Mouse (Mus musculus) liver, postnatal 0 days (tissue): Measurements from ENCODE around the gene Erbb4. TPM values are rescaled to one million over a fixed set of nuclear protein-coding genes. Genes with fewer than 3 reads are reported as not detected.

Experiments used
- ATAC-seq: fragments of 200-750 bp; cut with Nextera tagmentation; 2 replicates; pipeline ENCODE4 v1.8.0; 2017; ENCODE audit warnings: mild to moderate bottlenecking, moderate library complexity
- DNase-seq: peaks from one replicate; pipeline ENCODE4 v3.0.0-alpha.2; 2016
- H3K27ac ChIP-seq: fragments of 300-500 bp; sonication (generic); 2 replicates; pipeline ENCODE4 v1.5.1; 2014; ENCODE audit warnings: antibody characterized with exemption, moderate library complexity, mild to moderate bottlenecking, low read depth
- H3K27me3 ChIP-seq: fragments of 300-500 bp; sonication (generic); 2 replicates; pipeline ENCODE4 v1.6.1; 2014; ENCODE audit warnings: low read length, control low read depth, mixed read lengths; ENCODE audit not compliant: insufficient read depth
- H3K36me3 ChIP-seq: fragments of 300-500 bp; sonication (generic); replicated peaks from 2 replicates; pipeline ENCODE4 v1.6.1; 2014; ENCODE audit warnings: mild to moderate bottlenecking, control low read depth, low read length, moderate library complexity, mixed read lengths; ENCODE audit not compliant: insufficient read depth
- H3K4me1 ChIP-seq: fragments of 300-500 bp; sonication (generic); 2 replicates; pipeline ENCODE4 v1.6.1; 2014; ENCODE audit warnings: antibody characterized with exemption, mild to moderate bottlenecking, control low read depth; ENCODE audit not compliant: insufficient read depth
- H3K4me2 ChIP-seq: fragments of 300-500 bp; sonication (generic); 2 replicates; pipeline ENCODE4 v1.6.1; 2014; ENCODE audit warnings: low read depth, mild to moderate bottlenecking, low read length, moderate library complexity, mixed read lengths
- H3K4me3 ChIP-seq: fragments of 300-500 bp; sonication (generic); 2 replicates; pipeline ENCODE4 v1.5.1; 2014; ENCODE audit warnings: low read depth, low read length
- H3K9ac ChIP-seq: fragments of 300-500 bp; sonication (generic); replicated peaks from 2 replicates; pipeline ENCODE4 v1.6.1; 2014; ENCODE audit warnings: mild to moderate bottlenecking, moderate library complexity
- H3K9me3 ChIP-seq: fragments of 300-500 bp; sonication (generic); 2 replicates; pipeline ENCODE4 v1.6.1; 2016; ENCODE audit warnings: mild to moderate bottlenecking, control low read depth, low read length, mixed read lengths
- CTCF ChIP-seq: sonication (generic); IDR thresholded peaks from 2 replicates; pipeline ENCODE4 v1.5.1; 2016; ENCODE audit warnings: antibody characterized with exemption, low read depth
- EP300 ChIP-seq: IDR thresholded peaks from 2 replicates; pipeline ENCODE4 v1.6.1; 2016; ENCODE audit warnings: antibody characterized with exemption, low read depth, mild to moderate bottlenecking
- WGBS: fragments of 180-500 bp; shearing (Covaris S2); extraction: QIAGEN DNeasy Blood & Tissue Kit; methylation state at CpG from one replicate; pipeline ENCODE4 v1.1.7; 2014; ENCODE audit not compliant: insufficient replicate concordance; 5-methylcytosine and 5-hydroxymethylcytosine counted together
- polyA plus RNA-seq: library from polyadenylated mRNA; unstranded; fragments of >200 nt; fragmentation: Nextera tagmentation; extraction: Ambion mirVana; gene quantifications from 2 replicates; pipeline ENCODE4 v1.2.1, GENCODE M21; 2015

Gene Erbb4
- polyA plus RNA-seq, 1 experiment from 2014 or later, result 0.06 TPM

DNA sequence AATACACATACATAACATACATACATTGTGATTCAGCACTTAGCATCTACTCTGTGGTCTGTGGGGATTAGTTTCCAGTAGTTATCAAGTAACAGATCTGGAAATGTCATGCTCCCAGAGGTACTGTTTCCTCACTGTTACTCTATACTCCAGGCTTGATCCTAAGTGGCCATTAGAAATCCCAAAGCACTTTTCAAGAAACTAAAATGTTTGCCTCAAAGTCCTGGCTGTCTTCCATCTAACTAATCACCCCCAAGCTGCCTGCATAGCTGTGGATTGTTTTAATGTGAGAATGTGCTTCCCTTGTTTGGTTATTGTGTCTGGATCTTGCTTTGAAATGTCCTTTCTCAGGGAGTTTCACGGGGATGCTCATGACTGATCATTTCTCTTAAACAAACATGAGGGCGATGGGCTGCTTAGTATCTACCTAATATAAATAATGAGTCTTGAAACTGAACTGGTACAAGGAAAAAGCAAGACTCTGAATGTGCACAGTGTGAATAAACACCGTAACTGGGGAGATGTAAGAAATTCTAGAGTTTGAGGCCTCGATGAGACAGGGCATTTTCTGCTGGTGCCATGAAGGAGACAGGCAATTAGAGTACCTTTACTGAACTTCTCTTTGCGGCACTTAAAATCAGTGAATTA lies 683.4 kb downstream of the Erbb4 start:
- 71% methylated on average over 5 of the region's 5 CpGs for WGBS
- no peak overlapping the region for H3K4me2 ChIP-seq
- no peaks in the 10 kb centered on the region for H3K27me3 ChIP-seq
- no peak overlapping the region for H3K9ac ChIP-seq
- no peak overlapping the region for H3K4me3 ChIP-seq
- no peak for TF ChIP-seq CTCF
- H3K36me3 ChIP-seq, result no peaks in the 10 kb centered on the region
- ATAC-seq (no peak), DNase-seq (no peak)
- H3K9me3 ChIP-seq, result no peaks in the 10 kb centered on the region
- no peaks in the 10 kb centered on the region for H3K4me1 ChIP-seq
- H3K27ac ChIP-seq, result no peak overlapping the region

DNA sequence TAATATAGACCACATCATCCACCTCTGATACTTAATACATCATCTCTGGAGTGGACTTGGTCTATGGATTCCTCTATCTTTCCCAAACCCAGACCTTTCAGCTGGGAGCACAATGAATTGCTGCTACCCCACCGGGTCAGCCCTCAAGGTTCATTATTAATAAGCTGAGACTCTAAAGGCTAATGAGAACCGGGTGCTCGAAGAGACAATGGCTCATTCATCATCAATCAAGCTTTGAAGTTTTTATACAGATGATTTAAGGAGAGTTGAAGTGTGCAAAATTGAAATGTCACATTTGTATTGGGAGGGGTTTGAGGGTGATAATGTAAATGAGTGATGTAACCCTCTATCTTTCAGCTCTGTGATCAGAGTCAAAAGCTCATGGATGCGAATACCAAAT lies 706.7 kb downstream of the Erbb4 start:
- Histone ChIP-seq H3K36me3 (no peaks in the 10 kb centered on the region), H3K9ac (no peak overlapping the region), H3K27me3 (no peaks in the 10 kb centered on the region), H3K4me3 (no peak overlapping the region), H3K9me3 (no peaks in the 10 kb centered on the region), H3K4me2 (no peak overlapping the region), H3K4me1 (no peaks in the 10 kb centered on the region), H3K27ac (no peak overlapping the region)
- 74% methylated on average over 4 of the region's 4 CpGs for WGBS
- DNase-seq (no peak), ATAC-seq (no peak)
- TF ChIP-seq CTCF, result no peak
- TF ChIP-seq EP300, result no peak

DNA sequence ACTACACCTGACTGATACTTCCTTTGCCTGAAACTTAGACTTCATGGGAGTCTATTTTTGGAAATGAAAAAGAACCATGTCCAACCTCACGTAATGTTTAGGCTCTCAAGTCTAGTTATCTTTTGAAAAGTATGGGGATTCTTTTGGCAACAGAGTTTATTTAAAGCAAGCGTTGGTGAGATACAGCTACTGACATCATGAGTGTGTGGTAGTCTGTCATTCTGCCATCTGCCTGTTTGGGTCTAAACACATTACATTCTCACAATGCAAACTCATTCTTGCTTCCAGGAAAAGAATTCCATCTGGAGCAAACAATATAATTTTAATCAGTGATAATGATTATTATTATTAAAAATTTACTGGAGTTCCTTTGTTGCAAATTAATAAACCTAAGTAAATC lies 736.3 kb downstream of the Erbb4 start:
- Histone ChIP-seq H3K4me2 (no peak overlapping the region), H3K27ac (no peak overlapping the region), H3K4me1 (no peaks in the 10 kb centered on the region), H3K36me3 (no peaks in the 10 kb centered on the region), H3K27me3 (no peaks in the 10 kb centered on the region), H3K9ac (no peak overlapping the region), H3K9me3 (no peaks in the 10 kb centered on the region), H3K4me3 (no peak overlapping the region)
- no peak for ATAC-seq
- no peak for DNase-seq
- TF ChIP-seq CTCF, result no peak
- no peak for TF ChIP-seq EP300
- WGBS, result 70% methylated on average over 2 of the region's 2 CpGs

DNA sequence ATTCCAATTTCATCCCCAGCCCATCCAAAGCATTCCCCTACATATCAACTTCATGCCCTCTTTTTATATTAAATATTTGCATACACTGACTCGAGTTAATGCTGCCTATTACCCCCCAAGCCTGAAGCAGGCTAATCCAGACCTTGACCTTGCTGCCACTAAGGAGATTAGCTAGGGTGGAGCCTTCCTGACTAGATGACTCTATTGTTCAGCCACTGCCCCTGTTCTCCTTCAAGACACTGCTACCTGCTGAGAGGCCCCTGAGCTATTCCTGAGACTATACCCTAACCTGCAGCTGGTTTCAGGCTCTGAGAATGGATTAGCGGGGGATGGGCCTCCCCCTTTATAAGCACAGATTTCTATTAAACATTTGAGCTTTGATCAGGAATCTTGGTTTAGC lies 774.1 kb downstream of the Erbb4 start:
- no peak for ATAC-seq
- no peak overlapping the region for H3K4me3 ChIP-seq
- no peak for DNase-seq

DNA sequence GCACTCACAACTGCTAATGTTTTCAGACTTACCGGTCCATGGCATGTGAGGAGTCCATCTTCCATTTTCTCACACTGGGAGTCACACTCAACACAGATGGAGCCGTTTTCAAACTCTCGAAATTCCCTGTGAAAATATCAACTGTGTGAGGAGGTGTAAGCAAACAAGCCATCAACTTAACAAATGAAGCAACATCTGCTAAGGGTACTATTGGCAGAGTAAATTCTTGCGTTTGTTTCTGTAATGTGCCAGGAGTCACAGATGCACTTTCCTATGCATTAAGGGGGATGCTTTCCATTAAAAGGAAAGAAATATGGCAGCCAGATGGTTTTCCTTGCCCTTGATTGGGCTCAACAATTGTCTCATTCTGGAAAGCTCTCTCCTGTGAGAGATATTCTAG lies 802.0 kb downstream of the Erbb4 start:
- H3K36me3 ChIP-seq, result no peaks in the 10 kb centered on the region
- H3K27me3 ChIP-seq, result no peaks in the 10 kb centered on the region
- ATAC-seq (no peak), DNase-seq (no peak)
- H3K27ac ChIP-seq, result no peak overlapping the region
- no peak for TF ChIP-seq CTCF
- no peak for TF ChIP-seq EP300
- WGBS, result 75% methylated on average over 4 of the region's 4 CpGs
- H3K9me3 ChIP-seq, result no peaks in the 10 kb centered on the region
- H3K9ac ChIP-seq, result no peak overlapping the region
- no peak overlapping the region for H3K4me3 ChIP-seq
- H3K4me2 ChIP-seq, result no peak overlapping the region
- H3K4me1 ChIP-seq, result no peaks in the 10 kb centered on the region

More for the DNA sequence above, 774.1 kb downstream of the Erbb4 start:
- no peaks in the 10 kb centered on the region for H3K4me1 ChIP-seq
- TF ChIP-seq CTCF (no peak), EP300 (no peak)
- 44% methylated on average over 2 of the region's 2 CpGs for WGBS
- no peaks in the 10 kb centered on the region for H3K9me3 ChIP-seq
- no peak overlapping the region for H3K4me2 ChIP-seq
- H3K27me3 ChIP-seq, result no peaks in the 10 kb centered on the region
- no peak overlapping the region for H3K27ac ChIP-seq
- no peaks in the 10 kb centered on the region for H3K36me3 ChIP-seq
- no peak overlapping the region for H3K9ac ChIP-seq

DNA sequence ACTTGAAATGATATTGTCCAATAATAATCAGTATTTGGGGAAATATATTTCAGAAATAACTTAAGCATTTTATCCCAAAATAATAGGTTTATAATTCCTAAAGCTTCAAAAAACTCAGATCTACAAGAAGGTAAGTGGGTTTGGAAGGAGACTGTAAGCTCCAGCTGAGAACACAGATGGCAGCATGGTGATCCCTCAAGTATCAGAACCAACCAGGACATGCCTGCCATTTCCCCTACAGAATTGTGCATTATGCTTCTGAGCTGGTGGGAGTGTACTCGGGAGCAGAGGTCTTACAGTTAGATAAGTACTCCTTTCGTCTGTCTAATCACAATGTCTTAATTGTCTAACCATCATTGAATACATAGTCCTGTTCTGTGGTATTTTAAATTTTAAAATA lies 823.4 kb downstream of the Erbb4 start:
- no peaks in the 10 kb centered on the region for H3K36me3 ChIP-seq
- no peaks in the 10 kb centered on the region for H3K9me3 ChIP-seq
- H3K27ac ChIP-seq, result no peak overlapping the region
- no peak overlapping the region for H3K9ac ChIP-seq
- 68% methylated on average over 2 of the region's 2 CpGs for WGBS
- H3K4me2 ChIP-seq, result no peak overlapping the region
- TF ChIP-seq CTCF, result no peak
- TF ChIP-seq EP300, result no peak
- H3K27me3 ChIP-seq, result no peaks in the 10 kb centered on the region
- no peak for ATAC-seq
- no peak overlapping the region for H3K4me3 ChIP-seq
- no peaks in the 10 kb centered on the region for H3K4me1 ChIP-seq
- no peak for DNase-seq

DNA sequence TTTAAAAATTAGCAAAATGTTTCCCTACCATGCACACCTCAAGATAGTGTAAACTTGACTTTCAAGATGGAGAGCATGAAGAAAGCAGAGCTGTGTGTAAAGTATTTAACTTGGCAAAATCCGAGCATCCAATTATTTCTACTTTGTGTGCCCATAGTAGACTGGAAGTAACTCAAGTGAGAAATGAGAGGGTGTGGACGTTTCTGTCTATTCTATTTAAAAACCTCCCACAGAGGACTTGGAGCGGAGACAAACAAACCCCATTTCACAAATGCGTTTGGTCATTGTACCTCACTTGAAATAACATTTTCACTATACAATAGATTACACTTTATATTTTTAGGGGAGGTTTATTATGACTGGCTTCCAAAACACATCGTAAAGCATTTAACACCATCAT lies 832.0 kb downstream of the Erbb4 start:
- H3K4me1 ChIP-seq, result no peaks in the 10 kb centered on the region
- no peaks in the 10 kb centered on the region for H3K36me3 ChIP-seq
- H3K4me2 ChIP-seq, result no peak overlapping the region
- ATAC-seq (no peak), DNase-seq (no peak)
- TF ChIP-seq CTCF (no peak), EP300 (no peak)
- no peaks in the 10 kb centered on the region for H3K9me3 ChIP-seq
- WGBS, result 62% methylated on average over 5 of the region's 5 CpGs
- no peak overlapping the region for H3K9ac ChIP-seq
- H3K27ac ChIP-seq, result no peak overlapping the region
- H3K27me3 ChIP-seq, result no peaks in the 10 kb centered on the region
- no peak overlapping the region for H3K4me3 ChIP-seq
